Mouse (Mus musculus) midbrain, embryonic 14.5 days (tissue): ENCODE results near the gene Itgb3bp. TPM values are rescaled to one million over a fixed set of nuclear protein-coding genes. Genes with fewer than 3 reads are reported as not detected.

Source experiments
- ATAC-seq: fragments of 200-750 bp; cut with Nextera tagmentation; 2 replicates; pipeline ENCODE4 v1.8.0; 2017; ENCODE audit warnings: moderate number of reproducible peaks, moderate library complexity; ENCODE audit not compliant: low FRiP score, low TSS enrichment
- DNase-seq: peaks from one replicate; pipeline ENCODE4 v3.0.0-alpha.2; 2015
- H3K27ac ChIP-seq: fragments of 300-500 bp; sonication (generic); replicated peaks from 2 replicates; pipeline ENCODE4 v1.5.1; 2014; ENCODE audit warnings: mild to moderate bottlenecking, low read depth, low read length, moderate library complexity
- H3K27me3 ChIP-seq: fragments of 300-500 bp; sonication (generic); 2 replicates; pipeline ENCODE4 v1.6.1; 2014; ENCODE audit warnings: low read length, control low read depth, mixed read lengths; ENCODE audit not compliant: control insufficient read depth, insufficient read depth
- H3K36me3 ChIP-seq: fragments of 300-500 bp; sonication (generic); 2 replicates; pipeline ENCODE4 v1.6.1; 2014; ENCODE audit warnings: low read length, control low read depth; ENCODE audit not compliant: control insufficient read depth, insufficient read depth
- H3K4me1 ChIP-seq: fragments of 300-500 bp; sonication (generic); 2 replicates; pipeline ENCODE4 v1.6.1; 2014; ENCODE audit warnings: mild to moderate bottlenecking, antibody characterized with exemption, low read length, control low read depth; ENCODE audit not compliant: control insufficient read depth, insufficient read depth
- H3K4me2 ChIP-seq: fragments of 300-500 bp; sonication (generic); 2 replicates; pipeline ENCODE4 v1.6.1; 2014; ENCODE audit warnings: mild to moderate bottlenecking, low read length, moderate library complexity
- H3K4me3 ChIP-seq: fragments of 300-500 bp; sonication (generic); replicated peaks from 2 replicates; pipeline ENCODE4 v1.5.1; 2014; ENCODE audit warnings: low read depth, low read length
- H3K9ac ChIP-seq: fragments of 300-500 bp; sonication (generic); replicated peaks from 2 replicates; pipeline ENCODE4 v1.6.1; 2014; ENCODE audit warnings: mild to moderate bottlenecking, low read length, moderate library complexity
- H3K9me3 ChIP-seq: fragments of 300-500 bp; sonication (generic); 2 replicates; pipeline ENCODE4 v1.6.1; 2016; ENCODE audit warnings: low read length, control low read depth, mixed read lengths; ENCODE audit not compliant: control insufficient read depth
- WGBS: fragments of 180-500 bp; shearing (Covaris S2); extraction: QIAGEN DNeasy Blood & Tissue Kit; methylation state at CpG from one replicate; pipeline ENCODE4 v1.1.7; 2014; 5-methylcytosine and 5-hydroxymethylcytosine counted together
- polyA plus RNA-seq: library from polyadenylated mRNA; unstranded; fragments of >200 nt; fragmentation: Nextera tagmentation; extraction: Ambion mirVana; gene quantifications from 2 replicates; pipeline ENCODE4 v1.2.1, GENCODE M21; 2014

Itgb3bp gene
- polyA plus RNA-seq, 1 experiment from 2014 or later = 19.0 TPM

DNA sequence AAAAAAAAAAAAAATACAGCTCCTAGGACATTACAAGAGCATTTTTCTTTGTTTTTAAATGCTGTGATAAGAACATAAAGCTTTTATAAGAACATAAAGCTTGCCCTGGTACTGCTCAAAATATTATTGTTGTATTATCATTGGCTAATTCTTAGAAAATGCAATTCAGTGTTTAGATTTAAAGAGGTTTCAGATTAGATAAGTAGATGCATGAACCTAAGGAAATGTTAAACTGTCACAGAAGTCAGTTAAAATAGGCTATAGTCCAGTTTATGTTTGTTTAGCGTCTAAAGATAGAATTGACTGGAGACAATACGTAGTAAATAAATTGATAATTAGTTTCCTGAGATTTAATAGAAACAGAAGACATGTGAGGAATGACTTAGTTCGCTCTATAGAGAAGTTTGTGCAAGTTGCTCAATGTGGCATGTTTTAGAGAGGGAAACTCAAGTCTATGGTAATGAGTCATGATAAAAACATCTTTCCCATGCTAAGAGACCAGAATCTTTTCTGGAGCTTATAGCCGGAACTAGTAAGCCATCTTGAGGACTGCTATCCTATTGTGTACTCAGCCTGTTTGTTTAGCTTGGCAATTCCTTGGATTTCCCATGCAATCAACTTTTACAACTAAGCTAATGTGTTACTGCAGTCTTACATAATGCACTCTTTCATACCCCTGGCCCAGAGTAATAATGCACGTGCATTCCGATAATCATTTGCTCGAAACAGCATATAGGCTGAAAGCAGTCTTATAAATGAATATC lies 112.7 kb downstream of the Itgb3bp start:
- 89% methylated on average over 7 of the region's 7 CpGs for WGBS
- Histone ChIP-seq H3K4me3 (no peak overlapping the region), H3K4me1 (no peaks in the 10 kb centered on the region), H3K27me3 (no peaks in the 10 kb centered on the region), H3K4me2 (no peak overlapping the region), H3K9me3 (no peaks in the 10 kb centered on the region), H3K27ac (no peak overlapping the region), H3K36me3 (no peaks in the 10 kb centered on the region), H3K9ac (no peak overlapping the region)
- ATAC-seq (no peak), DNase-seq (no peak)

- Histone ChIP-seq H3K36me3 (no peaks in the 10 kb centered on the region), H3K9me3 (no peaks in the 10 kb centered on the region), H3K4me3 (no peak overlapping the region), H3K9ac (no peak overlapping the region), H3K4me1 (no peaks in the 10 kb centered on the region), H3K4me2 (no peak overlapping the region), H3K27ac (no peak overlapping the region), H3K27me3 (no peaks in the 10 kb centered on the region)
- ATAC-seq (no peak), DNase-seq (no peak)
- WGBS = 93% methylated on average over 6 of the region's 6 CpGs
Observed at GRCm38 (mm10) chr4:99792365-99792764, 137.2 kb downstream of the Itgb3bp start.

- H3K9ac ChIP-seq = no peak overlapping the region
- DNase-seq (no peak), ATAC-seq (no peak)
- H3K27me3 ChIP-seq = no peaks in the 10 kb centered on the region
- no peaks in the 10 kb centered on the region for H3K9me3 ChIP-seq
- WGBS = 71% methylated on average over 1 of the region's 1 CpGs
- H3K4me2 ChIP-seq = no peak overlapping the region
- H3K27ac ChIP-seq = no peak overlapping the region
- no peak overlapping the region for H3K4me3 ChIP-seq
- H3K4me1 ChIP-seq = no peaks in the 10 kb centered on the region
- no peaks in the 10 kb centered on the region for H3K36me3 ChIP-seq
Observed at GRCm38 (mm10) chr4:99773041-99773440, 156.6 kb downstream of the Itgb3bp start.

GRCm38 (mm10) chr4:99770555-99770954 lies 159.1 kb downstream of the Itgb3bp start:
- ATAC-seq = no peak
- Histone ChIP-seq H3K9me3 (no peaks in the 10 kb centered on the region), H3K4me1 (no peaks in the 10 kb centered on the region), H3K27ac (no peak overlapping the region), H3K9ac (no peak overlapping the region), H3K4me3 (no peak overlapping the region), H3K36me3 (no peaks in the 10 kb centered on the region), H3K4me2 (no peak overlapping the region), H3K27me3 (no peaks in the 10 kb centered on the region)
- DNase-seq = no peak
- WGBS = 96% methylated on average over 5 of the region's 5 CpGs

- DNase-seq (peak; percentile 70), ATAC-seq (no peak)
- no peak overlapping the region for H3K4me2 ChIP-seq
- H3K27ac ChIP-seq = no peak overlapping the region
- no peaks in the 10 kb centered on the region for H3K4me1 ChIP-seq
- WGBS = 60% methylated on average over 1 of the region's 1 CpGs
- H3K9ac ChIP-seq = no peak overlapping the region
- H3K27me3 ChIP-seq = no peaks in the 10 kb centered on the region
- H3K4me3 ChIP-seq = no peak overlapping the region
- no peaks in the 10 kb centered on the region for H3K36me3 ChIP-seq
- no peaks in the 10 kb centered on the region for H3K9me3 ChIP-seq
Observed at GRCm38 (mm10) chr4:99766753-99767152, 162.9 kb downstream of the Itgb3bp start.

GRCm38 (mm10) chr4:99766303-99766702 lies 163.3 kb downstream of the Itgb3bp start:
- no peak overlapping the region for H3K9ac ChIP-seq
- H3K4me3 ChIP-seq = no peak overlapping the region
- H3K27me3 ChIP-seq = no peaks in the 10 kb centered on the region
- ATAC-seq (no peak), DNase-seq (no peak)
- H3K36me3 ChIP-seq = no peaks in the 10 kb centered on the region
- no peaks in the 10 kb centered on the region for H3K4me1 ChIP-seq
- no peak overlapping the region for H3K27ac ChIP-seq
- no peaks in the 10 kb centered on the region for H3K9me3 ChIP-seq
- WGBS = 82% methylated on average over 5 of the region's 5 CpGs
- no peak overlapping the region for H3K4me2 ChIP-seq

DNA sequence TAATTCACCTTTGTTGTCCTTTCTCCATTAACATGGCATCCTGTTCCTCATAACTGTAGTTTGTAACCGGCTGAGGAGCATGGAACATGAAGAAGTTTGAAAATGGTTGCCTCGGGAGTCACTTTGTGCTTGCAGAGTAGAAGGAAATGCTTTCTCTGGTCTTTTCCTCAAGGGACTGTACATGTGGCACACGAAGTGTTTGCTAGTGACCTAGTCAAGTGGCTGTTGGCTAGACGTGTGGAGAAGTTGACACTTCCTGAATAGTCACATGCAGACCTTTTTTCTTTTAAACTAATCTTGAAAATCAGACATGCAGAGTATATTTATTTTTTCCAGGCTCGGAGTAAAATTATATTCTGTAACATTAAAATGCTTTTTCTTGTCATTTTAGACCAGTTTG lies 177.2 kb downstream of the Itgb3bp start:
- no peaks in the 10 kb centered on the region for H3K36me3 ChIP-seq
- no peaks in the 10 kb centered on the region for H3K9me3 ChIP-seq
- H3K4me1 ChIP-seq = no peaks in the 10 kb centered on the region
- no peaks in the 10 kb centered on the region for H3K27me3 ChIP-seq
- no peak overlapping the region for H3K27ac ChIP-seq
- no peak overlapping the region for H3K4me2 ChIP-seq
- ATAC-seq = no peak
- H3K9ac ChIP-seq = no peak overlapping the region
- no peak overlapping the region for H3K4me3 ChIP-seq
- no peak for DNase-seq
- WGBS = 92% methylated on average over 5 of the region's 5 CpGs

GRCm38 (mm10) chr4:99739836-99740235 lies 189.8 kb downstream of the Itgb3bp start:
- Histone ChIP-seq H3K27ac (no peak overlapping the region), H3K4me1 (no peaks in the 10 kb centered on the region), H3K36me3 (no peaks in the 10 kb centered on the region), H3K27me3 (no peaks in the 10 kb centered on the region), H3K4me2 (no peak overlapping the region), H3K4me3 (no peak overlapping the region), H3K9me3 (no peaks in the 10 kb centered on the region), H3K9ac (no peak overlapping the region)
- DNase-seq = peak; percentile 19
- 45% methylated on average over 7 of the region's 7 CpGs for WGBS
- ATAC-seq = no peak

DNA sequence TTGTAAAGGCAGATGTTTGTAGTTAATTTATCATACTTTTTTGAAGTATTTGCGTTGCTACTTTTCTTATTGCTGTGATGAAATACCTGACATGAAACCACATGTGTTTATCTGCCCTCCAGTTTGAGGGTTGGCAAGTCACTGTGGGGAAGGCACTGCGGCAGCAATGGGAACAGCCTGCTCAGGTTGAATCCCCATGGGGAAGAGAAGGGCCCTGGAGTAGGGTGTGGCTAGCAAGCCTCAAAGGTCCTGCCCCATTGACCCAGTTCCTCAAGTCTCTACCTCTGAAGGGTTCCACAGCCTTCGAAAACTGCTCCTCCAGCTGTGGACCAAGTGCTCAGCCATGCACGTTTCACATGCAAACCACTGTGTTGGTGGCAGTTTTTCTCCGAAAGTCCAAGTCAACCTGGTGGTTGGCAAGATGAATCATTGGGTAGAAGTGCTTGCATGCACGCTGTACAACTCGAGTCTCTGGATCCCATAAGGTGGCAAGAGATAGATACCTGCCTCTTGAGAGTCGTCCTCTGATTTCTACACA lies 203.6 kb downstream of the Itgb3bp start:
- WGBS = 93% methylated on average over 8 of the region's 8 CpGs
- no peaks in the 10 kb centered on the region for H3K27me3 ChIP-seq
- H3K9me3 ChIP-seq = peaks cover 7% of the 10 kb centered on the region
- no peaks in the 10 kb centered on the region for H3K4me1 ChIP-seq
- DNase-seq (no peak), ATAC-seq (no peak)
- H3K36me3 ChIP-seq = peaks cover 17% of the 10 kb centered on the region; the same call in 1 of the 2 replicates
- no peak overlapping the region for H3K27ac ChIP-seq
- no peak overlapping the region for H3K9ac ChIP-seq
- no peak overlapping the region for H3K4me3 ChIP-seq
- no peak overlapping the region for H3K4me2 ChIP-seq
